Mouse (Mus musculus): ENCODE results near the gene Rasgrp3. TPM values are rescaled to one million over a fixed set of nuclear protein-coding genes. Genes with fewer than 3 reads are reported as not detected.
A peak's percentile ranks its signal among the peaks of the same experiment; 100 is the strongest.

Gene Rasgrp3
- polyA plus RNA-seq, 1 experiment from 2014 or later, result 4.7 TPM

DNA sequence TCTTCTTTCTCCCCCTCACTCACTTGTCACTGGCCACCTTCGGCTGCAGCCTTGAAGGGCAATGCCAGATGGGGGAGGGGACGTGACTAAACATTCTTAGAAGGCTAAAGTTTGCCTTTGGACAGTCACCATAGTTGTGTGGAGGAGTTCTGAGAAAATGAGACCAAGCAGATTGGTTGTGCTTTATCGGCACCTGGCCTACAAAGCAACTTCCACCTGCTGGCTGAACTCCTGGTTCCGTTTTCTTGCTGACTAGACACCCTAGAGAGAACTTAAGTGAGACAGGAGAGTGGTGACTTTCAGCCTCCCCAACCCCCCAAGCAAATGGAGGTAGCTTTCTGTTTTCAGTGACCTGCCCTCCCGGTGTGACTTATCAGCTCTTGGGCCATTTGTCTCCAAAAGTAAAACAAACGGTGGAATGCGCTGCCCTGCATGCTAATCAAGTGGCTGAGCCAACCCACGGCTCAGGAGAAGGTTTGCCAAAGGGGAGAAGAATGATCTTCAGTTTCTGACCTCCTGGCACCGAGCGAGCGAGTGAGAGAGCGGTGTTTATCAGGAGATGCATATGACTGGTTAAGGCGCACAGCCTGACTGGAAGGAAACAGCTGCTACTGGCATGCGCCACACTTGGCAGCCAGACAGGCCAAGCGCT, 29.4 kb downstream of the Rasgrp3 start:
- H3K27ac ChIP-seq (ENCODE audit: low read depth, low read length), result no peak overlapping the region
- no peaks in the 10 kb centered on the region for H3K9me3 ChIP-seq (ENCODE audit: control insufficient read depth, low read length)
- peak overlapping the region; percentile 11; the same call in 1 of the 2 replicates for H3K4me2 ChIP-seq (ENCODE audit: low read depth, low read length)
- H3K4me3 ChIP-seq (ENCODE audit: low read depth, low read length), result no peak overlapping the region
- peak; percentile 83; the same call in 1 of the 2 replicates for ATAC-seq (ENCODE audit: low read depth)
- H3K4me1 ChIP-seq (ENCODE audit: control insufficient read depth, insufficient read depth, low read length), result 0 out of 2 replicates have a peak, but pooled peaks cover 2% of the 10 kb centered on the region
- no peaks in the 10 kb centered on the region for H3K36me3 ChIP-seq (ENCODE audit: control insufficient read depth, insufficient read depth, low read length)
- H3K27me3 ChIP-seq (ENCODE audit: control insufficient read depth, insufficient read depth, low read length), result peaks cover 4% of the 10 kb centered on the region; the same call in 1 of the 2 replicates
- WGBS, result 21% methylated on average over 15 of the region's 15 CpGs
- H3K9ac ChIP-seq (replicated peaks; ENCODE audit: low read depth, low read length), result no peak overlapping the region

DNA sequence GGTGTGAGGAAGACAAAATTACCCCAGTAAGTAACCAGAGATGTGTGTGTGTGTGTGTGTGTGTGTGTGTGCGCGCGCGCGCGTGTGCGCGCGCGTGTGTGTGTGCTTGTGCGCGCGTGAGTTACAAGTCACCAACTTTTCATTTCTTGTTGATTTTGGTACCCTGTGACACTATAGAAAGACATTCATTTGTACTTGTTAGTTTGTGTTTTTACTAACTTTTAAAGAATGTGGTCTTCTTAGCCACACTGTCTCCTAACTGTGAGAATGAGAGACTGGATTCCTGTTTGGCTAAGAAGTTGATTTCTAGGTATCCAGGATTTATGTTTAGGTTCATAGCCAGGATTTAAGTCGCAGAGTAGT, 29.9 kb downstream of the Rasgrp3 start:
- no peak for ATAC-seq (ENCODE audit: low read depth)
- H3K27ac ChIP-seq (ENCODE audit: low read depth, low read length), result no peak overlapping the region
- no peak overlapping the region for H3K4me3 ChIP-seq (ENCODE audit: low read depth, low read length)
- no peaks in the 10 kb centered on the region for H3K9me3 ChIP-seq (ENCODE audit: control insufficient read depth, low read length)
- H3K27me3 ChIP-seq (ENCODE audit: control insufficient read depth, insufficient read depth, low read length), result peaks cover 4% of the 10 kb centered on the region; the same call in 1 of the 2 replicates
- no peak overlapping the region for H3K9ac ChIP-seq (replicated peaks; ENCODE audit: low read depth, low read length)
- WGBS, result 80% methylated on average over 14 of the region's 14 CpGs
- H3K36me3 ChIP-seq (ENCODE audit: control insufficient read depth, insufficient read depth, low read length), result no peaks in the 10 kb centered on the region
- H3K4me1 ChIP-seq (ENCODE audit: control insufficient read depth, insufficient read depth, low read length), result 0 out of 2 replicates have a peak, but pooled peaks cover 2% of the 10 kb centered on the region
- H3K4me2 ChIP-seq (ENCODE audit: low read depth, low read length), result peak overlapping the region; percentile 11; the same call in 1 of the 2 replicates

DNA sequence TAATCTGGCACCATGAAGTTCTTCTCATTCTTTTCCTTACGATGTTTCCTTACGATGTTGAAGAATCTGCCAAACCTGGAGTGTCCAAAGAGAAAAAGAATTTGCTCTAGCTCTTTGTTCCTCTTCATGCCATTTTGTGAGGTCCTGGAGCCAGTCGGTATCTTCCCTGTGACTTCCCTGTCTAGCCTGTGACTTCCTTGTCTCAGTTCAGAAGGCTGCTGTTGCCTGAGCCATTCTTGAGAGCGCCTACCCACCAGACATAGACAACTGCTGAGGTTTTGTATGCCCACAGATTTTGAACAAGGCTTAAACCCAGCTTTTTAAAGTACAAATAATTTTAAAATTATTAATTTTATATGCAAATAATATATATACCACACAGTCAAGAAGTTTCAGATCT, 31.3 kb downstream of the Rasgrp3 start:
- no peak overlapping the region for H3K9ac ChIP-seq (replicated peaks; ENCODE audit: low read depth, low read length)
- H3K9me3 ChIP-seq (ENCODE audit: control insufficient read depth, low read length), result no peaks in the 10 kb centered on the region
- no peak overlapping the region for H3K4me3 ChIP-seq (ENCODE audit: low read depth, low read length)
- no peaks in the 10 kb centered on the region for H3K36me3 ChIP-seq (ENCODE audit: control insufficient read depth, insufficient read depth, low read length)
- H3K4me1 ChIP-seq (ENCODE audit: control insufficient read depth, insufficient read depth, low read length), result peaks cover 3% of the 10 kb centered on the region
- ATAC-seq (ENCODE audit: low read depth), result no peak
- 92% methylated on average over 4 of the region's 4 CpGs for WGBS
- H3K27ac ChIP-seq (ENCODE audit: low read depth, low read length), result no peak overlapping the region
- H3K27me3 ChIP-seq (ENCODE audit: control insufficient read depth, insufficient read depth, low read length), result peaks cover 4% of the 10 kb centered on the region; the same call in 1 of the 2 replicates
- no peak overlapping the region for H3K4me2 ChIP-seq (ENCODE audit: low read depth, low read length)

DNA sequence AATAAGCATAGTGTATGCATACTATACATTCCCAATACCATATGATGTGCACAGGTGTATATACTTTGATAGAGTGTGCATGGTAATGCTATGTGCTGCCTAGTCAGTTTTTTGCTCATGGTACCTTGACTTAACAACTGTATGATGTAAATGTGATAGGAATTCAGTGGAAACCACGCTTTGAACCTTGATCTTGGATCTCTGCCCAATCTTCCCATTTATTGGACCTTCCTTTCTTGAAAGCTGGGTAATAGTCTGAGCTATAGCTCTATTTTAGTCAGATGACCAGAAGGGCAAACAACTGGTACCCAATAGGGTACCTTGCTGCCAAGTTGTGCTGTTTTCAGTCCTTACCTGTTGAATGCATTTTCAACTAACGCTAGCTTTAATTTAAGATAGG, 31.8 kb downstream of the Rasgrp3 start:
- Histone ChIP-seq H3K4me2 (ENCODE audit: low read depth, low read length) (no peak overlapping the region), H3K36me3 (ENCODE audit: control insufficient read depth, insufficient read depth, low read length) (no peaks in the 10 kb centered on the region), H3K4me1 (ENCODE audit: control insufficient read depth, insufficient read depth, low read length) (peaks cover 7% of the 10 kb centered on the region), H3K9ac (replicated peaks; ENCODE audit: low read depth, low read length) (no peak overlapping the region), H3K27me3 (ENCODE audit: control insufficient read depth, insufficient read depth, low read length) (peaks cover 4% of the 10 kb centered on the region; the same call in 1 of the 2 replicates), H3K9me3 (ENCODE audit: control insufficient read depth, low read length) (no peaks in the 10 kb centered on the region), H3K4me3 (ENCODE audit: low read depth, low read length) (no peak overlapping the region), H3K27ac (ENCODE audit: low read depth, low read length) (no peak overlapping the region)
- 86% methylated on average over 2 of the region's 2 CpGs for WGBS
- ATAC-seq (ENCODE audit: low read depth), result no peak

DNA sequence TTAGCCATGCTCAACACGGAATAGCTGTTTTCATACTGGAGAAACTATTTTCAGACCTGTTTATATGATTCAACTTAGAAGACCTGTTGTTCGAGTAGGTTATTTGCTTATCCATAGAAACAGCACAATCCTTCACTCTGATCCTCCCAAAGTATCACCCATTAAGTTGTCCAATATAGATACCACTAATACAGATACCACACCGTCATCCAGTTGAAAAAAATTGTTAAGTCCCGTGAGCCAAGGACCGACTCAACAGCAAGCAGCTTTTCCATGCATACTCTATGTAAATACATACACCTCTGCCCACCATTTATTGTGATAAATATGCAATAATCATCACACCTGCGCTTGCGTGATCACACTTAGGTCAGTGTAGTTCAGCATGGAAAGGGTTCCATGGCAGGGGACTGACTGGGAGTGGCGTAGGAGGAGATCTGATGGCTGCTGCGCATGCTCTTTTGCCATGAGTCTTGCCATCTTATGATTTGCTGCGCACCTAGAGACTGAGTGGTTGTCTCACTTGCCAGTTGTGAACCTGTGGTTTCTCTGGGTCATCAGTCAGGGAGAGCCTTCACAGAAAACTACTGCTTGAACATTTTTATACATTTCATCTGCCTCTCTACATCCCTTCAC, 32.9 kb downstream of the Rasgrp3 start:
- peaks cover 4% of the 10 kb centered on the region; the same call in 1 of the 2 replicates for H3K27me3 ChIP-seq (ENCODE audit: control insufficient read depth, insufficient read depth, low read length)
- H3K9ac ChIP-seq (replicated peaks; ENCODE audit: low read depth, low read length), result no peak overlapping the region
- H3K27ac ChIP-seq (ENCODE audit: low read depth, low read length), result no peak overlapping the region
- peaks cover 7% of the 10 kb centered on the region for H3K4me1 ChIP-seq (ENCODE audit: control insufficient read depth, insufficient read depth, low read length)
- H3K9me3 ChIP-seq (ENCODE audit: control insufficient read depth, low read length), result no peaks in the 10 kb centered on the region
- no peak overlapping the region for H3K4me2 ChIP-seq (ENCODE audit: low read depth, low read length)
- ATAC-seq (ENCODE audit: low read depth), result no peak
- no peaks in the 10 kb centered on the region for H3K36me3 ChIP-seq (ENCODE audit: control insufficient read depth, insufficient read depth, low read length)
- 95% methylated on average over 10 of the region's 10 CpGs for WGBS
- H3K4me3 ChIP-seq (ENCODE audit: low read depth, low read length), result no peak overlapping the region

DNA sequence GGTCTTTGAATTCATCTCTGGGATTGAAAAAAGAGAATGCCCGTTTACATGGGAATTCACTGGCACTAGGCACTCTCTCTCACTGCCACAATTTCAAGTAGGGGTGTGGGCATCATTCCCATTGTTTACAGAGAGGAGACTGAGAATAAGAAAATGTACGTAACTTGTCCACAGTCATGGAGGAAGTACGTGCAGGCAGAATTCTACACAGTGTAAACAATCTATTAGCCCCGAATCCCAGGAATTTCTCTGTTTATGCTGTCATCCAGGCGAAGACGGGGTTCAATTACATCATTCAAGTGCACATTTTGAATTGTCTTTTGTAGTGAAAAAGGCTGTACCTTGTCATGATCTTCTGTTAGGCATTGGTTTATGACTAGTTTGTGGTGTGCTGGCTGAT, 34.6 kb downstream of the Rasgrp3 start:
- no peak for ATAC-seq (ENCODE audit: low read depth)
- WGBS, result 80% methylated on average over 6 of the region's 6 CpGs

DNA sequence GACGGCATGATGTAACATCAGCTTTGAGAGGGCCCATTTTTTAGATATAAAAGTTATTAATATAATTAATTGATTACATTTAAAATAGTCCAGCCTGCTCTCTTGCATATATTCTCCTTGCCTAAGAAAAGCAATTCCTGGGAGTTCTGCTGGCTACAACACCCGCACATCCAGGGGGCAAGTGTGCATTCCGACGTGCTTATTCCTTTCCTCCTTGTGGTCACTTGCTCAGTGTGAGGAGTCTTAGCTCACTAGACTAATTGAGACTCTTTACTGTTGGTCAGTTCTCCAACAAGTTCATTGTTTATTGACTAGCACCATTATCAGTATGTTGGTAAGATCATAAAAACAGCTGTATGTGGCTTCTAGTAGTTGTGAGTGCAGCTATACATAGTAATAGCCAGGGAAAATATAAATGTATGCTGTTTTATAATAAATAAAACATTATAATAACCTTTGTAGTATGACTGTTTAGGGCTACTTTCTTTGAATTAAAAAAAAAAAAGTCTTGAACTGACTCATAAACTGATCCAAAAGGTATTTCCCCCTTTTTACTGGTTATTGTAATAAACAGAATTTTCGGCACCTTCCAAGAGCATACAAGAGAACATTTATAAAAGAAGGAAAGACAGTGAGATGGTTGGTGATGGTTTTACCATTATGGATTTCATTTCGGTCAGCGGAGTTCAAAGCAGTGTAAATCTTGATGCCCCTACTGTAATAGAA, 35.4 kb downstream of the Rasgrp3 start:
- WGBS, result 85% methylated on average over 7 of the region's 7 CpGs
- Histone ChIP-seq H3K4me1 (ENCODE audit: control insufficient read depth, insufficient read depth, low read length) (peaks cover 5% of the 10 kb centered on the region), H3K27me3 (ENCODE audit: control insufficient read depth, insufficient read depth, low read length) (no peaks in the 10 kb centered on the region), H3K36me3 (ENCODE audit: control insufficient read depth, insufficient read depth, low read length) (no peaks in the 10 kb centered on the region), H3K9me3 (ENCODE audit: control insufficient read depth, low read length) (no peaks in the 10 kb centered on the region), H3K27ac (ENCODE audit: low read depth, low read length) (no peak overlapping the region), H3K9ac (replicated peaks; ENCODE audit: low read depth, low read length) (no peak overlapping the region), H3K4me3 (ENCODE audit: low read depth, low read length) (no peak overlapping the region), H3K4me2 (ENCODE audit: low read depth, low read length) (no peak overlapping the region)
- ATAC-seq (ENCODE audit: low read depth), result no peak

More for the DNA sequence above, 34.6 kb downstream of the Rasgrp3 start:
- Histone ChIP-seq H3K4me1 (ENCODE audit: control insufficient read depth, insufficient read depth, low read length) (peaks cover 5% of the 10 kb centered on the region), H3K9me3 (ENCODE audit: control insufficient read depth, low read length) (no peaks in the 10 kb centered on the region), H3K27me3 (ENCODE audit: control insufficient read depth, insufficient read depth, low read length) (no peaks in the 10 kb centered on the region), H3K9ac (replicated peaks; ENCODE audit: low read depth, low read length) (no peak overlapping the region), H3K27ac (ENCODE audit: low read depth, low read length) (no peak overlapping the region), H3K4me3 (ENCODE audit: low read depth, low read length) (no peak overlapping the region), H3K36me3 (ENCODE audit: control insufficient read depth, insufficient read depth, low read length) (no peaks in the 10 kb centered on the region), H3K4me2 (ENCODE audit: low read depth, low read length) (no peak overlapping the region)

DNA sequence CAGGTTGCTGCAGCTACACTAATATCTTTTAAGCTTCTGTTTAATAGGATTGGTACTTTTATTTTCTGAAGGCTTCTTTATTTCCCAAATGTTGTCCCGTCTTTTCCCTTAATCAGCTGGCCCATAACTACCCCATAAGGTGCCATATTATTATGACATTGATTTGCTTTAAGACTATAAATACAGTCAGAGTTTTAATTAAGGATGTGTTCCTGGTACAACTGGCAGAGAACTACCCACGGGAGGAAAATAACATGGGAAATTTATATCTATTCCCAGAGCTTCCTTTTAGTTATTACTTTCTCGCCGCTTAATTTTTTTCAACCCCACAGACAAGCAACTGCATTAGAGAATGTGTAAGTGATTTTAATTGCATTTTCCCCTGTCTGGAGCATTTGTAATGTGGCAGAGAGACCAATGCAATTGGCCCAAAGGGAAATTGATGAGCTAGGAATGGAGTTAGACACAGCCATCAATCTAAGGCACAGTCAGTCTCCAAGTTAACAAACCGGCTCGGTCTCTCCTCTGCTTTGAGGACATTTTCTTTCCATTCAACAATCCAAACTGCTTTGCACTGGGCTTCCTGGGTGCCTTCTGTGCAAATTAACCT, 36.1 kb downstream of the Rasgrp3 start:
- Histone ChIP-seq H3K9ac (replicated peaks; ENCODE audit: low read depth, low read length) (no peak overlapping the region), H3K36me3 (ENCODE audit: control insufficient read depth, insufficient read depth, low read length) (no peaks in the 10 kb centered on the region), H3K27ac (ENCODE audit: low read depth, low read length) (no peak overlapping the region; the same call in 1 of the 2 replicates), H3K4me1 (ENCODE audit: control insufficient read depth, insufficient read depth, low read length) (peaks cover 5% of the 10 kb centered on the region), H3K4me3 (ENCODE audit: low read depth, low read length) (no peak overlapping the region), H3K27me3 (ENCODE audit: control insufficient read depth, insufficient read depth, low read length) (no peaks in the 10 kb centered on the region), H3K9me3 (ENCODE audit: control insufficient read depth, low read length) (no peaks in the 10 kb centered on the region), H3K4me2 (ENCODE audit: low read depth, low read length) (no peak overlapping the region)
- ATAC-seq (ENCODE audit: low read depth), result peak; percentile 91
- 33% methylated on average over 6 of the region's 6 CpGs for WGBS
